Mouse (Mus musculus) liver, adult 2 months (tissue): ENCODE measurements around the gene Tulp3.

Experiments used
- CTCF ChIP-seq: fragments of 200-500 bp; IDR thresholded peaks from 2 replicates; pipeline ENCODE4 v1.5.1; 2011; ENCODE audit warnings: low read depth, low read length, control low read depth
- POLR2A ChIP-seq: fragments of 200-500 bp; IDR thresholded peaks from 2 replicates; pipeline ENCODE4 v1.6.1; 2011; ENCODE audit warnings: low read length, control low read depth; ENCODE audit not compliant: insufficient read depth; ENCODE audit errors: extremely low read depth

DNA sequence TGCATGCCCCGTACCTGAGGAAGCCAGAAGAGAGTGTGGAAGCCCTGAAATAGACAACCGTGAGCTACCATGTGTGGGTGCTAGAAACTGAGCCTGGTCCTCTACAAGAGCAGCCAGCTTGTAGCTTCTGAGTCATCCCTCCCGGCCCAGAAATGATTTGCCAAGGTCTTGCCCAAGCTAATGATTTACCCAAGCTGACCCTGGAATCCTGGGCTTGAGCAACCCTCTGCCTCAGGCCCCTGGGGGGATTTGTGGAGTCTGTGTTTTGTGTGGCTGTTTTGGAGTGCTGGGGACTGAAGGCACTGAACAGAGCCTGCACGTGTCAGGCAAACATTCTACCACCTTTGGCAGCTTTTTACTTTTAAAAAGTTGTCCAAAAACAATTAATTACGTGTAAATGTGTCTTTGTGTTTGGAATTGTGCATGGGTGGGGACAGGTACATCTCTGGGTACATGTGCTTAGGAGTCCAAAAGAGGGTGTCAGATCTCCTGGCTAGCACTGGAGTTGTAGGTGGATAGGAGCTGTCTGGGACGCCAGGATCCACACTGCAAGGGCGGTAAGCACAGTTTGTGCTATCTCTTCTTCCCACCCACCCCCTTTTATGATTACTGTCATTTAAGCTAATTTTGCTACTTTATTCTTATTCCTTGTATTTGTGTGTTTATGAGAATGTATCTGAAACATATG, 42.1 kb upstream of the Tulp3 start:
- TF ChIP-seq CTCF, result no peak
- TF ChIP-seq POLR2A, result no peak
